Mouse (Mus musculus) heart, postnatal 0 days (tissue): ENCODE data around the gene Ppm1l.

ENCODE experiments used
- CTCF ChIP-seq: IDR thresholded peaks from 2 replicates; pipeline ENCODE4 v1.5.1; 2016; ENCODE audit warnings: antibody characterized with exemption, control low read depth, low read depth
- EP300 ChIP-seq: IDR thresholded peaks from 2 replicates; pipeline ENCODE4 v1.6.1; 2016; ENCODE audit warnings: antibody characterized with exemption, low read depth

DNA sequence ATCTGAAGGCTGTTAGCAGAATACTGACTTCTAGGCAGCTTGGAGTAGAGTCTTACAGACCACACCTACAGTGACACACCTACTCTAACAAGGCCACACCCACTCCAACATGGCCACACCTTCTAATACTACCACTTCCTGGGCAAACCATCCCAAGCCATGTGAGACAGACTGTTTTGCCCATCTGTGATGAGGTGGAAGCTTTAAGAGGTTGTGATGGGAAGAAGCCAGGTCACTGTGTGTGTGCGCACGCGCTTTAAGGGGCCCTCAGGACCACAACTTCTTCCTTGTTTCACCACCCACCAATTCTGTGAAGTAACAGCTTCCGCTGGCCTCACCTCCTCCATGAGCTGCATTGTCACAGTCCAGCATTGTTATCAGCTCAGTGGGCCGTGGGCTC lies 112.7 kb downstream of the Ppm1l start:
- TF ChIP-seq EP300 (no peak), CTCF (no peak)
